Mouse (Mus musculus) erythroblast, embryonic 14.5 days (primary cell): ENCODE results near the gene Soat2.

Source experiments
- GATA1 ChIP-seq: IDR thresholded peaks from 2 replicates; pipeline ENCODE4 v1.6.1; 2012; ENCODE audit warnings: low read length, inconsistent platforms, mixed read lengths
- TAL1 ChIP-seq: IDR thresholded peaks from 3 replicates; pipeline ENCODE4 v1.6.1; 2012; ENCODE audit warnings: low read length, inconsistent platforms, mixed read lengths

- no peak for TF ChIP-seq GATA1
- TF ChIP-seq TAL1, result no peak
Observed at GRCm38 (mm10) chr15:102117461-102118443, 32.6 kb upstream of the Soat2 start.
